Mouse (Mus musculus) small intestine, adult 2 months (tissue): Measurements from ENCODE around the gene 3110009E18Rik. TPM values are rescaled to one million over a fixed set of nuclear protein-coding genes. Genes with fewer than 3 reads are reported as not detected.
A peak's percentile ranks its signal among the peaks of the same experiment; 100 is the strongest.

ENCODE experiments used
- H3K27ac ChIP-seq: fragments of 200-500 bp; 2 replicates; pipeline ENCODE4 v1.5.1; 2012; ENCODE audit warnings: low read depth, low read length, control low read depth, inconsistent platforms; ENCODE audit not compliant: insufficient read depth
- H3K27me3 ChIP-seq: fragments of 200-500 bp; 2 replicates; pipeline ENCODE4 v1.6.1; 2012; ENCODE audit warnings: mild to moderate bottlenecking, moderate library complexity, low read length, inconsistent platforms; ENCODE audit not compliant: control insufficient read depth, insufficient read depth
- H3K36me3 ChIP-seq: fragments of 200-500 bp; 2 replicates; pipeline ENCODE4 v1.6.1; 2012; ENCODE audit warnings: mild to moderate bottlenecking, low read length, control low read depth, inconsistent platforms; ENCODE audit not compliant: control insufficient read depth, insufficient read depth
- H3K4me1 ChIP-seq: fragments of 200-500 bp; 2 replicates; pipeline ENCODE4 v1.6.1; 2012; ENCODE audit warnings: low read length, inconsistent platforms, mixed read lengths; ENCODE audit not compliant: control insufficient read depth, insufficient read depth, insufficient read length
- H3K4me3 ChIP-seq: fragments of 200-500 bp; 2 replicates; pipeline ENCODE4 v1.5.1; 2012; ENCODE audit warnings: low read depth, mild to moderate bottlenecking, control low read depth, inconsistent platforms, low read length, moderate library complexity
- CTCF ChIP-seq: fragments of 200-500 bp; IDR thresholded peaks from 2 replicates; pipeline ENCODE4 v1.5.1; 2012; ENCODE audit warnings: low read depth, mild to moderate bottlenecking, control low read depth, inconsistent platforms, low read length, moderate library complexity, mixed read lengths; ENCODE audit not compliant: insufficient replicate concordance, insufficient read length; ENCODE audit errors: extremely low read depth
- POLR2A ChIP-seq: fragments of 200-500 bp; IDR thresholded peaks from 2 replicates; pipeline ENCODE4 v1.6.1; 2012; ENCODE audit warnings: low read depth, mild to moderate bottlenecking, control low read depth, inconsistent platforms, low read length, moderate library complexity
- WGBS: fragments of 180-500 bp; shearing (Covaris S2); methylation state at CpG from one replicate; pipeline ENCODE4 v1.1.7; 2018; 5-methylcytosine and 5-hydroxymethylcytosine counted together
- polyA plus RNA-seq: library from polyadenylated mRNA; depleted of rRNA; stranded (reverse); fragments of >200 nt; gene quantifications from 2 replicates; pipeline ENCODE4 v1.2.3, GENCODE M21; 2012

3110009E18Rik gene
- polyA plus RNA-seq, 1 experiment: not detected

DNA sequence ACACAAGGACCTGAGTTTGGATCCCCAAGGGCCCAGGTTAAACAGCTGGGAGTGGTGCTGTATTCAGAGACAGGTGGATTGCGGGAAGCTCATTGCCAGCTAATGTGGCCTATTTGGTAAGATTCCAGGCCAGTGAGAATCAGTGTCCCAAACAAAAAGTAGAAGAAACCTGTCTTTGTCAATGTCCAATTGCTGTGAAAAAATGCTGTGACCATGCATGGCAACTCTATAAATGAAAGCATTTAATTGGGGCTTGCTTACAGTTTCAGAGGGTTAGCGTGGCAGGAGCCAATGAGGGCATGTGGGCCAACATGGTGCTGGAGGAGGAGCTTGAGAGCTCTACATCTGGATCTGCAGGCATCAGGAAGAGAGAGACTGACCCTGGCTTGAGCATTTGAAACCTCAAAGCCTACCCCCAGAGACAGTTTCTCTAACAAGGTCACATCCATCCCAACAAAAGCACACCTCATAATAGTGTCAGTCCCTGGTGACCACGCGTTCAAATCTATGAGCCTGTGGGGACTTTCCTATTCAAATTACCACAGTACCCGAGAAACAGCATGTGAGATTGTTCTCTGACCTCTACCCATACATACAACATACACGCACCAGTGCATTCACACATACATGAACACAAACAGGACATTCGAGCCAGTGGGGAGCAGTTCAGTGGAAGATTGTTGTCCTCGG, 24.7 kb downstream of the 3110009E18Rik start:
- 91% methylated on average over 8 of the region's 8 CpGs for WGBS

DNA sequence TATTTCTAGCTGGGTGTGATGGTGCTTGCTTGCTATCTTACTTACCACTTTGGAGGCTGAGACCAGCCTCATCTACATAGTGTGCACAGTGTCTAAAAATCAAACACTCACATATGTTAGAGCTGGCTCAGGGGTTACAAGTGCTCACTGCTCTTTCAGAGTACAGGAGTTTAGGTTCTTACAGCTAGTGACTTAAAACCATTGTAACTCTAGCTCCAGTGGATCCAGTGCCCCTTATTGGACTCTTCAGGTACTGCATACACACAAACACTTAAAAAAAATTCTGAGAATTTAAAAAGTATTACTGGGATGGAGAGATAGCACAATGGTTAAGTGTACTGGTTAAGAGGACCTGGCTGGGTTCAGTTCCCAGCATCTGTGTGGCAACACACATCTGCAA, 26.0 kb downstream of the 3110009E18Rik start:
- H3K27ac ChIP-seq: no peak overlapping the region
- no peaks in the 10 kb centered on the region for H3K27me3 ChIP-seq
- no peak overlapping the region for H3K4me3 ChIP-seq
- H3K36me3 ChIP-seq: no peaks in the 10 kb centered on the region
- H3K4me1 ChIP-seq: peaks cover 2% of the 10 kb centered on the region; the same call in 1 of the 2 replicates
- TF ChIP-seq POLR2A: no peak
- no peak for TF ChIP-seq CTCF

More for the DNA sequence above, 24.7 kb downstream of the 3110009E18Rik start:
- H3K4me3 ChIP-seq: no peak overlapping the region
- no peaks in the 10 kb centered on the region for H3K36me3 ChIP-seq
- H3K4me1 ChIP-seq: peaks cover 2% of the 10 kb centered on the region; the same call in 1 of the 2 replicates
- H3K27me3 ChIP-seq: no peaks in the 10 kb centered on the region
- TF ChIP-seq CTCF (no peak), POLR2A (no peak)
- no peak overlapping the region for H3K27ac ChIP-seq

DNA sequence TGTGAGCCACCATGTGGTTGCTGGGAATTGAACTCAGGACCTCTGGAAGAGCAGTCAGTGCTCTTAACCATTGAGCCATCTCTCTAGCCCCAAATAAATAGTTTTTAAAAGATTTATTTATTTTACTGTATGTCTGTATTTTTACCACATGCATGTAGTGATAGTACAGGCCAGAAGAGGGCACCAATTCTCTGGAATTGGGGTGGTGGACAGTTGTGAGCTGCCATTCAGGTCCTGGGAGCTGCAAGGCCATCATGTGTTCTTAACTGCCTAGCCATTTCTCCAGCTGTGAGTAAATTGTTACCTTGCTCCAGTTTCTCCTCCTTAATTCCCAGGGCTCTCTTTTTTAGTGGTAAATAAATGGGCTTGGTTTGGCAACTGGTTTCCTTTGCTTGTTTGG, 33.2 kb downstream of the 3110009E18Rik start:
- TF ChIP-seq POLR2A: no peak
- TF ChIP-seq CTCF: peak; percentile 64; the same call in 1 of the 2 replicates
- H3K27me3 ChIP-seq: no peaks in the 10 kb centered on the region
- H3K36me3 ChIP-seq: no peaks in the 10 kb centered on the region
- no peak overlapping the region for H3K27ac ChIP-seq
- H3K4me3 ChIP-seq: no peak overlapping the region
- no peaks in the 10 kb centered on the region for H3K4me1 ChIP-seq

- H3K4me1 ChIP-seq: no peaks in the 10 kb centered on the region
- TF ChIP-seq CTCF (peak; percentile 80; the same call in 1 of the 2 replicates), POLR2A (no peak)
- WGBS: 9% methylated on average over 1 of the region's 1 CpGs
- no peak overlapping the region for H3K27ac ChIP-seq
- no peaks in the 10 kb centered on the region for H3K36me3 ChIP-seq
- no peak overlapping the region for H3K4me3 ChIP-seq
- H3K27me3 ChIP-seq: no peaks in the 10 kb centered on the region
These were observed 34.3 kb downstream of the 3110009E18Rik start for GRCm38 (mm10) chr1:120155325-120155724.

GRCm38 (mm10) chr1:120158474-120159127, 37.6 kb downstream of the 3110009E18Rik start:
- H3K27ac ChIP-seq: no peak overlapping the region
- peaks cover 5% of the 10 kb centered on the region; the same call in 1 of the 2 replicates for H3K4me1 ChIP-seq
- no peaks in the 10 kb centered on the region for H3K27me3 ChIP-seq
- 91% methylated on average over 9 of the region's 9 CpGs for WGBS
- no peak overlapping the region for H3K4me3 ChIP-seq
- H3K36me3 ChIP-seq: no peaks in the 10 kb centered on the region
- no peak for TF ChIP-seq POLR2A
- TF ChIP-seq CTCF: no peak

DNA sequence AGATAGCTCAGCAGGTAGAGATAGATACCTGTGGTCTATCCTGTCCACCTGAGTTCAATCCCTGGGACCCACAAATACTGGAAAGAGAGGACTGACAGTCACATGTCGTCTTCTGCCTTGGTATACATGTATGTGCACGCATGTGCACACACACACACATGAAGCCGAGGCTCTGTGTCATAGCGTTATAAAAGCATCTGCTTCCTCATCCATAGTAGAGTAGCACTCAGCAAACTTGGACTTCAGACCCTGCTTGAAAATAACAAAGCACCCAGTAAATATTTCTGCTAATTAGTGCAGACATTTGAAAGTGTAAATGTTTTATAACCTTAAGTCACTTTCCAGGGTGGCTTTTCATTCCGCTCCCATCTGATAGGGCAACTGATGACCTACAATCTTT, 40.5 kb downstream of the 3110009E18Rik start:
- Histone ChIP-seq H3K4me1 (peaks cover 5% of the 10 kb centered on the region; the same call in 1 of the 2 replicates), H3K4me3 (no peak overlapping the region), H3K27me3 (no peaks in the 10 kb centered on the region), H3K27ac (no peak overlapping the region), H3K36me3 (no peaks in the 10 kb centered on the region)
- WGBS: 26% methylated on average over 5 of the region's 5 CpGs
- no peak for TF ChIP-seq CTCF
- no peak for TF ChIP-seq POLR2A

GRCm38 (mm10) chr1:120162616-120163015, 41.6 kb downstream of the 3110009E18Rik start:
- Histone ChIP-seq H3K36me3 (no peaks in the 10 kb centered on the region), H3K27me3 (no peaks in the 10 kb centered on the region), H3K4me3 (no peak overlapping the region), H3K27ac (no peak overlapping the region), H3K4me1 (peaks cover 5% of the 10 kb centered on the region; the same call in 1 of the 2 replicates)
- 35% methylated on average over 1 of the region's 1 CpGs for WGBS
- TF ChIP-seq CTCF (no peak), POLR2A (no peak)
